Mouse (Mus musculus) limb, embryonic 14.5 days (tissue): ENCODE measurements at regions not wholly inside any gene's neighbourhood (a gene's known extent, or its start where the extent isn't known, plus 50 kb on each side); places are given as distances from the start of the nearest gene placed in this dataset.

ENCODE experiments used
- ATAC-seq: fragments of 200-750 bp; cut with Nextera tagmentation; 2 replicates; pipeline ENCODE4 v1.8.0; 2017; ENCODE audit warnings: low read depth, moderate number of reproducible peaks, moderate TSS enrichment; ENCODE audit not compliant: low FRiP score
- DNase-seq: peaks from one replicate; pipeline ENCODE4 v3.0.0-alpha.2; 2015; ENCODE audit warnings: low spot score
- H3K27ac ChIP-seq: fragments of 300-500 bp; sonication (generic); replicated peaks from 2 replicates; pipeline ENCODE4 v1.5.1; 2014; ENCODE audit warnings: low read depth, mild to moderate bottlenecking, low read length, moderate library complexity, mixed read lengths
- H3K27me3 ChIP-seq: fragments of 300-500 bp; sonication (generic); 2 replicates; pipeline ENCODE4 v1.6.1; 2014; ENCODE audit warnings: low read length, mixed read lengths; ENCODE audit not compliant: control insufficient read depth, insufficient read depth
- H3K36me3 ChIP-seq: fragments of 300-500 bp; sonication (generic); 2 replicates; pipeline ENCODE4 v1.6.1; 2014; ENCODE audit warnings: mild to moderate bottlenecking, low read length, moderate library complexity, mixed read lengths; ENCODE audit not compliant: control insufficient read depth, insufficient read depth
- H3K4me1 ChIP-seq: fragments of 300-500 bp; sonication (generic); 2 replicates; pipeline ENCODE4 v1.6.1; 2014; ENCODE audit warnings: antibody characterized with exemption, low read length, mixed read lengths; ENCODE audit not compliant: control insufficient read depth, insufficient read depth
- H3K4me2 ChIP-seq: fragments of 300-500 bp; sonication (generic); replicated peaks from 2 replicates; pipeline ENCODE4 v1.6.1; 2014; ENCODE audit warnings: low read depth, mild to moderate bottlenecking, low read length, moderate library complexity; ENCODE audit not compliant: severe bottlenecking
- H3K4me3 ChIP-seq: fragments of 300-500 bp; sonication (generic); replicated peaks from 2 replicates; pipeline ENCODE4 v1.5.1; 2014; ENCODE audit warnings: low read length
- H3K9ac ChIP-seq: fragments of 300-500 bp; sonication (generic); 2 replicates; pipeline ENCODE4 v1.6.1; 2014; ENCODE audit warnings: mild to moderate bottlenecking, low read depth, low read length, moderate library complexity; ENCODE audit not compliant: severe bottlenecking
- H3K9me3 ChIP-seq: fragments of 300-500 bp; sonication (generic); 2 replicates; pipeline ENCODE4 v1.6.1; 2016; ENCODE audit warnings: low read length; ENCODE audit not compliant: control insufficient read depth
- POLR2A ChIP-seq: fragments of 200-500 bp; IDR thresholded peaks from 2 replicates; pipeline ENCODE4 v1.8.0; 2012; ENCODE audit warnings: inconsistent platforms, mild to moderate bottlenecking, moderate library complexity, borderline replicate concordance; ENCODE audit not compliant: insufficient read depth, insufficient read length; ENCODE audit errors: extremely low read depth
- WGBS: fragments of 180-500 bp; shearing (Covaris S2); extraction: QIAGEN DNeasy Blood & Tissue Kit; methylation state at CpG from one replicate; pipeline ENCODE4 v1.1.7; 2014; 5-methylcytosine and 5-hydroxymethylcytosine counted together

DNA sequence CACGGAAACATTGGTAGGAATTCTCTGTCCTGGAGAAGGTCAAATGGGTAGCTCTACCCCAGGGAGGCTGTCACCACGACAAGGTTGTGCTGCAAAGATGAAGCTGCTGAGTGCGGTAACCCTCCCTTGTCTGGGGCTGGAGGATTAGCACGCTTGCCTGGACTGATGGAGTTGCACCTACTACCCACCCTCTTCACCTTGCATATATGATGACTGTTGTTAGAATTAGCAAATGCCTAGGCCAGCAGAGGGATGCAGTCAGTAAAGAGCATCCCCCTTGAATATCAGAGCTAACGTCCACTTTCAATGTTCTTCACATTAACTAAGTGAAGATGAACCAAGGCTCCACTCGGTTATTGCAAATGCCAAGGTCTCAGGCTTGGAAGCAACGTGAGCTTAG, 169.7 kb upstream of the Pabpc6 start:
- 82% methylated on average over 7 of the region's 7 CpGs for WGBS
- Histone ChIP-seq H3K4me2 (no peak overlapping the region), H3K9ac (no peak overlapping the region), H3K27ac (no peak overlapping the region), H3K4me3 (no peak overlapping the region), H3K27me3 (no peaks in the 10 kb centered on the region), H3K4me1 (no peaks in the 10 kb centered on the region), H3K9me3 (no peaks in the 10 kb centered on the region), H3K36me3 (no peaks in the 10 kb centered on the region)
- DNase-seq (no peak), ATAC-seq (no peak)
- no peak for TF ChIP-seq POLR2A

DNA sequence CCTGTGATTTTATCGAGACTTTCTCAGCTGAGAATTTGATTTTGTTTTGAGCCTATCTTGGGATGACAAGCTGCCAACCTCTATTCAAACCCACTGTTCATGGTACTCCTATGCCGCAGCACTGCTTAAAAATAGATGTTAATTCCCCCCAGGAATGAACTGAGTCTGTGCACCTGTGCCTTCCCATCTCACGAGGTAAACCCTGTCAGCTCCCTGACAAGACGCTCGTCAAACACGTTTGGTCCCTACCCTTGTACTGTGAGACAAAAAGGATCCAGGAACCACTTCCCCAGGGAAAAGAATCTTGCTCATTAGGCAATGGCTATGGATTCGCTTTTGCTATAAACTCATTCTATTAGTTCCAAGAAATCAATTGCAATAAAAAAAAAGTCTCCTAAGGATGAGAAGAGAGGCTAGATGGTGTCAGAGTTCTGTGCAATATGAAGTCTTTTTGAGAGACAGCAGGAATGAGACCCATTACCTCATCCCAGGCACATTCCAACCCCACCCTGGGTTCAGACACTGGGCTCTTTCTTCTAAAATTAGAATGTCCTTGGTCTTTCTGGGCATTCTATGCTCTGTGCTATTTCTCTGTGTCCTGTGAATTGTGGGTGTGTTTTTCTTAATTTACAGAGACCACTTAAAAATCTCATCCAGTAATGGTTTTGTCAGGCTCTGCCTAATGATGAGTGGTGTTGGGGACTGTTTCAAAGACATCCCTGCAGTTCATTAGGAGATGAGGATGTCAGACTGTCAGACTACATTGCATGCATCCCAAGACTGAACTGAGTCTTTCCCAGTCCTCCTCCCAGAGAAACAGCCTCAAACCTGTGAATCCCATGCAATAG, 167.7 kb upstream of the Pabpc6 start:
- 81% methylated on average over 7 of the region's 7 CpGs for WGBS

DNA sequence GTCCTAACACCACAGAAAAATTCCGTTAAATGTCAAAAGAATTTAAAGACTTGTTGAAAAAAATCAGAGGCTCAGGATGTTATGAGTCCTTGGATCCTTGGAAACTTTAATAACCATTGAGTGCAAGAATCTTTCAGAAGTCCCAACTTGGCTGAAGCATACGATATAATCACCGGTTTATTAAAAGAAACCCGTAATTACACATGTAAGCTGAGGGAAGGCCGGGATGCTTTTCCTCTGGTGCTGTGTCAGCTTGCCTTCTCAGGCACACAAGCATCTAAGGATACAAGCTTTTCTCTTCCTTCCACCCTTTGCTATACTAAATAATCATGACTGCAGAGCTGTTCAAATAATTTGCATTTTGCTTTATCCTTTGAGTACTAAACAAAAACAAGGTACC, 160.4 kb upstream of the Pabpc6 start:
- DNase-seq (no peak), ATAC-seq (no peak)
- H3K9me3 ChIP-seq, result no peaks in the 10 kb centered on the region
- H3K9ac ChIP-seq, result no peak overlapping the region
- H3K36me3 ChIP-seq, result no peaks in the 10 kb centered on the region
- no peak overlapping the region for H3K27ac ChIP-seq
- H3K27me3 ChIP-seq, result no peaks in the 10 kb centered on the region
- H3K4me3 ChIP-seq, result no peak overlapping the region
- TF ChIP-seq POLR2A, result no peak
- WGBS, result 48% methylated on average over 5 of the region's 5 CpGs
- no peak overlapping the region for H3K4me2 ChIP-seq
- no peaks in the 10 kb centered on the region for H3K4me1 ChIP-seq

More for the DNA sequence above, 167.7 kb upstream of the Pabpc6 start:
- Histone ChIP-seq H3K27ac (no peak overlapping the region), H3K36me3 (no peaks in the 10 kb centered on the region), H3K4me3 (no peak overlapping the region), H3K4me2 (no peak overlapping the region), H3K27me3 (no peaks in the 10 kb centered on the region), H3K4me1 (no peaks in the 10 kb centered on the region), H3K9me3 (no peaks in the 10 kb centered on the region), H3K9ac (no peak overlapping the region)
- DNase-seq (no peak), ATAC-seq (no peak)
- TF ChIP-seq POLR2A, result no peak

DNA sequence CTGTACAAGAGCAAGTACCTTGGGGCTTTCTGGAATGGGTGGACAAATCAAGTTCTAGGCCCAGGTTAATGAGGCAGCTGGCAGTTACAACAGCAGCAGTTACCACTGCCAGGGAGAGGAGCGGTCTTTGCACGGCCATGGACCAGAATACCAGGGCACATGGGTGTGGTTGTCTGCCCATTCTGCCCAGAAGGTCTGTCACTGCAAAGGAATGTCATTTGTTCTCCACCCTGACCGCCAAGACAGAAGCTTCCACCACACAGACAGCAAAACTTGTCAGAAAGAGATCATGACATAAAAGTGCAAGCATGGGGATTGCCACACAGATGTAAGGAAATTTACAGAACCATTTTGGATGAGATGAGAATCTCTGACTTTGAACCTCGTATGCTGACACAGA, 151.8 kb upstream of the Pabpc6 start:
- 84% methylated on average over 4 of the region's 4 CpGs for WGBS
- DNase-seq (no peak), ATAC-seq (no peak)
- Histone ChIP-seq H3K27ac (no peak overlapping the region), H3K36me3 (no peaks in the 10 kb centered on the region), H3K4me2 (no peak overlapping the region), H3K9me3 (no peaks in the 10 kb centered on the region), H3K4me1 (no peaks in the 10 kb centered on the region), H3K27me3 (no peaks in the 10 kb centered on the region), H3K4me3 (no peak overlapping the region), H3K9ac (no peak overlapping the region)
- TF ChIP-seq POLR2A, result no peak

DNA sequence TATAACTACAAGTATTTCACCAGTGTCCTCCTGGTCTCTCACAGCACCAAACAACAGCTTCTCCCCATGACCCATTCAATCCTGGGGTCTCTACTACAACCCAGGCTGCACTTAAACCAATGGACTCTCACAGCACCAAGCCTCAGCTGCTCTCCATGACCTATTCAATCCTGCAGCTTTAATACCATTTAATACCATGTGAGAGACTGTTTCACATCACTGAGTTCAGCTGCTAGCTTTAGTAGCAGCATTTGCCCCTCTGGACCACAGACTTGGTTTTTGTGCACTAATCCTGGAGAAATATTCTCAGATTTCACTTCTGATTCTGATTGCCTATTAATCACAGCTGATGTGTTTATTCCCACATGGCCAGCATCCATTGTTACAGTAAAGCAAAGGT, 147.5 kb upstream of the Pabpc6 start:
- Histone ChIP-seq H3K9ac (no peak overlapping the region), H3K27ac (no peak overlapping the region), H3K9me3 (no peaks in the 10 kb centered on the region), H3K36me3 (no peaks in the 10 kb centered on the region), H3K4me1 (no peaks in the 10 kb centered on the region), H3K4me2 (no peak overlapping the region), H3K27me3 (no peaks in the 10 kb centered on the region), H3K4me3 (no peak overlapping the region)
- peak; percentile 55; the same call in 1 of the 2 replicates for ATAC-seq
- no peak for DNase-seq
- no peak for TF ChIP-seq POLR2A
